In the genomic region with DNA sequence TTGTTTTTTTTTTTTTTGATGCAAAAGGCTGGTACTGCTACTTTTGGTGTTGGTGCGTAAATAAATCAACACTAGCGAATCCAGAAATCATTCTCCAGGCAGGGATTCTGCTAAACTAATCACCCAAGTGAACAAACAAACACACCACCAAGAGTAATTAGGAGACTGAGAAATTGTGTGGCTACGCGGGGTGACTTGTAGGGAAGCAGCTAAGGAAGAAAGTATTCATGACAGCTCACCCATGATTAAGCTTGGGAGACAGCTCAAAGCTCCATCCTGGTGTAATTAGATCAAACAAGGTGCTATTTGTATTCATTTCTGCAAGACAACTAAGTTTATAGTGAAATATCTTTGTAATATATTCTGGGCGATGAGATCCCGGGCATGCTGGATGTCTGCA, we compare ENCODE assay signal across 21 mouse cellular contexts.
"Had no signal": no experiment of that assay in that cellular context is flagged by ENCODE, and none has a peak within 500 bp of the region (broad histone marks: within the 10 kb centered on the region; RNA-seq: fewer than 3 reads in every experiment).

No protein-coding gene starts in this region.

- H3K4me1 ChIP-seq: lung, embryonic 15.5 days; neural tube, embryonic 13.5 days; neural tube, embryonic 15.5 days had no signal

- H3K27me3 ChIP-seq: lung, embryonic 15.5 days; midbrain, embryonic 12.5 days; neural tube, embryonic 13.5 days; neural tube, embryonic 15.5 days had no signal

- ATAC-seq: liver, postnatal 0 days; lung, postnatal 0 days; midbrain, embryonic 16.5 days had no signal

- DNase-seq: liver, postnatal 0 days; lung, adult 2 months; lung, postnatal 14 days; lung, postnatal 36 days; midbrain, embryonic 14.5 days; right cerebral cortex, adult 18-20 months; right cerebral cortex, postnatal 25 days; right cerebral cortex, postnatal 4 days; spleen, adult 18-20 months; thymus, adult 18-20 months; thymus, postnatal 14 days; thymus, postnatal 36 days had no signal

- H3K27ac ChIP-seq: lung, embryonic 15.5 days; macrophage; midbrain, embryonic 10.5 days; midbrain, embryonic 12.5 days; neural tube, embryonic 13.5 days; neural tube, embryonic 15.5 days had no signal

- H3K36me3 ChIP-seq: lung, embryonic 15.5 days; midbrain, embryonic 10.5 days; midbrain, embryonic 12.5 days; neural tube, embryonic 13.5 days; neural tube, embryonic 15.5 days had no signal

- H3K9me3 ChIP-seq: lung, embryonic 15.5 days; midbrain, embryonic 10.5 days; midbrain, embryonic 12.5 days; neural tube, embryonic 13.5 days; neural tube, embryonic 15.5 days had no signal

- H3K4me3 ChIP-seq: lung, embryonic 15.5 days; midbrain, embryonic 10.5 days; midbrain, embryonic 12.5 days; myocyte; neural tube, embryonic 13.5 days; neural tube, embryonic 15.5 days had no signal

- H3K4me2 ChIP-seq: lung, embryonic 15.5 days; midbrain, embryonic 12.5 days; neural tube, embryonic 13.5 days; neural tube, embryonic 15.5 days had no signal

- H3K9ac ChIP-seq: liver, postnatal 0 days; lung, embryonic 15.5 days; midbrain, embryonic 12.5 days; neural tube, embryonic 13.5 days; neural tube, embryonic 15.5 days had no signal
